Mouse (Mus musculus): ENCODE results near the gene Arhgef10l. TPM values are rescaled to one million over a fixed set of nuclear protein-coding genes. Genes with fewer than 3 reads are reported as not detected.
A peak's percentile ranks its signal among the peaks of the same experiment; 100 is the strongest.

The Arhgef10l gene
- total RNA-seq, 1 experiment from 2014 or later = 5.4 TPM

- peak; percentile 88 to 90 for ATAC-seq (replicated peaks in 1 of 2; ENCODE audit: insufficient read depth in 1 of 2, low FRiP score in 2 of 2, low TSS enrichment in 1 of 2, low read depth in 1 of 2, poor library complexity in 2 of 2, severe bottlenecking in 2 of 2)
Observed at GRCm38 (mm10) chr4:140674345-140674926, 8.6 kb upstream of the Arhgef10l start.

GRCm38 (mm10) chr4:140673527-140674264 is 7.9 kb upstream of the Arhgef10l start:
- ATAC-seq (replicated peaks in 1 of 2; ENCODE audit: insufficient read depth in 1 of 2, low FRiP score in 2 of 2, low TSS enrichment in 1 of 2, low read depth in 1 of 2, poor library complexity in 2 of 2, severe bottlenecking in 2 of 2) = no peak

DNA sequence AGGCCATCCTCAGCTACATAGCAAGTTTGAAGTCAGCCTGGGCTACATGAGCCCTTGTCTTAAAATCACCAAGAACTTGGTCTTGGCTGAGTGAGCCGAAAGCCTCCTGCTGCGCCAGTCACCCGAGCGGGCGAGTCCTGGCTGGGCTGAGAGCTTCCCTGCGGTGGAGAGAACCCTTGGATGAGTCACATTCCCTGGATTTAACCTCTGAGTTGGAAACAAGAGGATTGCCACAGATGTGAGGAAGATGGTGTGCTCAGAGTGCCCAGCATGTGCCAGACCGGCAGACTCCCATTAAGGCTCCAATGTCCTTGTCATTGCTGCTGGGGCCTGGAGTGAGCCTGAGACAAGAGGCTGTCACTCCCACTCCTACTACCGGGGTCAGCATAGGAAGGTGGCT is 2.0 kb upstream of the Arhgef10l start:
- no peak for ATAC-seq (replicated peaks in 1 of 2; ENCODE audit: insufficient read depth in 1 of 2, low FRiP score in 2 of 2, low TSS enrichment in 1 of 2, low read depth in 1 of 2, poor library complexity in 2 of 2, severe bottlenecking in 2 of 2)

- no peak for ATAC-seq (replicated peaks in 1 of 2; ENCODE audit: insufficient read depth in 1 of 2, low FRiP score in 2 of 2, low TSS enrichment in 1 of 2, low read depth in 1 of 2, poor library complexity in 2 of 2, severe bottlenecking in 2 of 2)
Observed at GRCm38 (mm10) chr4:140665053-140665452, 759 bp downstream of the Arhgef10l start.

- no peak for ATAC-seq (replicated peaks in 1 of 2; ENCODE audit: insufficient read depth in 1 of 2, low FRiP score in 2 of 2, low TSS enrichment in 1 of 2, low read depth in 1 of 2, poor library complexity in 2 of 2, severe bottlenecking in 2 of 2)
Observed at GRCm38 (mm10) chr4:140662882-140663585, 2.8 kb downstream of the Arhgef10l start.

GRCm38 (mm10) chr4:140662453-140662852 is 3.4 kb downstream of the Arhgef10l start:
- no peak; a peak in 1 of 4 replicates for ATAC-seq (replicated peaks in 1 of 2; ENCODE audit: insufficient read depth in 1 of 2, low FRiP score in 2 of 2, low TSS enrichment in 1 of 2, low read depth in 1 of 2, poor library complexity in 2 of 2, severe bottlenecking in 2 of 2)

GRCm38 (mm10) chr4:140661406-140662022 is 4.3 kb downstream of the Arhgef10l start:
- 0 out of 4 replicates have a peak, but pooled peaks have one; percentile 4 to 18 for ATAC-seq (replicated peaks in 1 of 2; ENCODE audit: insufficient read depth in 1 of 2, low FRiP score in 2 of 2, low TSS enrichment in 1 of 2, low read depth in 1 of 2, poor library complexity in 2 of 2, severe bottlenecking in 2 of 2)

DNA sequence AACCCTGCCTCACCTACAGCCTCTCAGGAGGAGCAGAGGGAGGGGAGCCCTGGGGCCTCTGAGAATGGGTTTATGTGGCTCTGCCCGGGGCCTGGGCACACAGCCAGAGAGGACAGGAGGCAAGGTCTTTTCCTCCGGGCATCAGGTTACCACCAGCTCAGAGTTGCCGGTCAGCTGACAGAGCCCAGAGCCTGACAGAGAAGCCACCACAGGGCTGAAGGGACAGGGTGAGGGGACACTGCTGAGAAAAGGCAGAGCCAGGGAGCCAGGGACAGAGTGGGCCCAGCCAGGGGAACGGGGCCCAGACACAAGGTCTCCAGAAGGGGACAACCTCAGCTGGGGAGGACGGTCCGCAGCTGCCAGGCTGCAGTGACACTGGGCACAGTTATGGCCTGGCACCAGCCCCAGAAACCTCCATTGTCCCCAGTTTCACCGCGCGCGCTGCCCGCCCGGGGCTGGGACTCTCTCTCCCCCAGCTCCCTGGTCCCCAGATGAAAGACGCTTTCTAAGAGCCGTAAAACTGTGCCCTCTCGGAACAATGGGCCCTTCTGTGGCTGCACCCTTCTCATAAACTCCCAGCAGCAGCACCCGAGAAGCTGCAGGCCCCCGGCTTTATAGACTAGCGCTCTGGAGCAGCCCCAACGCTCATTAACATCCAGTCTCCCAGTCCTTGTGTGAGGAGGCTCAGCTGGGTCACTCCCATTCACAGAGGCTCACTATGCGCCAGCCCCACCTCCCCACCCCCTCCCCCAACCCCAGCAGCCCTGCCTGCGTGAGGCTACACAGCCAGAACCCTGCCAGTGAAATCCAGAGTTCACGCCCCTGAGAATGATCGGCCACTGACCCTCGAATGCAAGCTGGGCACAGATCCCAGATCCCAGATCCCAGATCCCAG is 7.9 kb downstream of the Arhgef10l start:
- 0 out of 4 replicates have a peak, but pooled peaks of 1 of the 2 experiments have one; percentile 15 for ATAC-seq (replicated peaks in 1 of 2; ENCODE audit: insufficient read depth in 1 of 2, low FRiP score in 2 of 2, low TSS enrichment in 1 of 2, low read depth in 1 of 2, poor library complexity in 2 of 2, severe bottlenecking in 2 of 2)

DNA sequence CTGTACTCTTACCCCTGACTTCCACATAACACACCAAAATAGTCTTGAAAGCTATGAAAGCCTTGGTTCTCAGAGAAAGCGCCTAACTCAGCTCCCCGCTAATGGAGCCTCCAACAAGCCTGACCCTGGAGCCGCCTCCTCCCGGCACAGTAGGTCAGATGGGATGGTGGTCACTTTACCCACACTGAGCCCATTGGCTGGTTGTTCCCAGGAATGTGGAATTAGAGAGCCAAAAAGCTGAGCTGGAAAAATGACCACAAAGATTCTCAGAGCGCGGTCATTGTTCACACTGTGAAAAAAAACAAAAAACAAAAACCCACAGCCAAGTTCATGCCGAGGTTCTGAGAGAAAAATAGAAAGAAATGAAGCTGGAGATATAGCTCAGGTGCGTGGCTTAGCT is 9.3 kb downstream of the Arhgef10l start:
- no peak for ATAC-seq (replicated peaks in 1 of 2; ENCODE audit: insufficient read depth in 1 of 2, low FRiP score in 2 of 2, low TSS enrichment in 1 of 2, low read depth in 1 of 2, poor library complexity in 2 of 2, severe bottlenecking in 2 of 2)

DNA sequence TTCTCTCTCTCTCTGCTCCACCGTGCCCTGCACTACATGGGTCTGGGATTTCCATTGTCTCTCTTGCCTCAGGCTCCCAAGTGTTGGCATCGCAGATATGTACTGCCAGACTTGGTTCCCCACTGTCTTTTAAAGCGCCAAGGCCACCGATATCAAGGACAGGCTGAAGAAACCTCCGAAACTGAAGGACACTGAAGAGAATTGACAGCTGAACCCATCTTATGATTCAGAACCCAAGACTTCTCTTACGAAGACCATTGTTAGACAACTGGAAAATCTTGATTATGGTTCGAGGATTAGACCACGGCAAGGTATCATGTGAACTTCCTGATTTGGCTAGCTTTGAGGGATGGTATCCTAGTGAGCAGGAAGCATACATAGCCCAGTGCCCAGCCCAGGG is 11.0 kb downstream of the Arhgef10l start:
- ATAC-seq (replicated peaks in 1 of 2; ENCODE audit: insufficient read depth in 1 of 2, low FRiP score in 2 of 2, low TSS enrichment in 1 of 2, low read depth in 1 of 2, poor library complexity in 2 of 2, severe bottlenecking in 2 of 2) = no peak

DNA sequence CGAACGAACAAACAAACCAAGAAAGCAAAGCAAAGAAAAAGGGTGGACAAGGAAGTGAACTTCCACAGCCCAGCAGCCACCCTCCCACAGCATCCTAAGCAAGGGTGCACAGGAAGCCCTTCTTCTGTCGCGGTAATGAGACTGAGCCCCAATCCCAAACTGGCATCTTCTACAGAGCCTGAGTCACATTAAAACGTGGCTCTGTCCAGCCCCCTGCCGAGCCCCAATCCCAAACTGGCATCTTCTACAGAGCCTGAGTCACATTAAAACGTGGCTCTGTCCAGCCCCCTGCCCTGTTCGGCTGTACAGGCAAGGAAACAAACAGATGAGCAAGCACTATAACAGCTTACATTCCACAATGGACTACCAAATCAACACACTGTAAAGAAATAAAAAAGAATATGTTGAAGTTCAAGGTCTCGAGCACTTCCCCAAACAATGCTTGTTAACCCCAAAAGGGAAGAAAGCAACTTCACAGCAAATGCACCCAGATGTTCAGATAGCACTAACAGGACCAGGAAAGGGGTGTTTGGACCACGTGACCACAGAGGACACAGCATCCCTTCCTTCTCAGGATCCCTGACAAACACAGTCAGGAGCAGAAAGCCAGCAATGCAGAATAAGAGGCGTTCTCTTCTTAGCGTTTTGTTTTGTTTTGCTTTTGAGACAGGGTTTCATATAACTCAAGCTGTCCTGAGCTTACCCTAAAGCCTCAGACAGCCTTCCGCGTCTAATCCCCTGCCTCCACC is 11.8 kb downstream of the Arhgef10l start:
- ATAC-seq (replicated peaks in 1 of 2; ENCODE audit: insufficient read depth in 1 of 2, low FRiP score in 2 of 2, low TSS enrichment in 1 of 2, low read depth in 1 of 2, poor library complexity in 2 of 2, severe bottlenecking in 2 of 2) = peak in 1 of 2 experiments; percentile 38; a peak in 2 of 4 replicates

DNA sequence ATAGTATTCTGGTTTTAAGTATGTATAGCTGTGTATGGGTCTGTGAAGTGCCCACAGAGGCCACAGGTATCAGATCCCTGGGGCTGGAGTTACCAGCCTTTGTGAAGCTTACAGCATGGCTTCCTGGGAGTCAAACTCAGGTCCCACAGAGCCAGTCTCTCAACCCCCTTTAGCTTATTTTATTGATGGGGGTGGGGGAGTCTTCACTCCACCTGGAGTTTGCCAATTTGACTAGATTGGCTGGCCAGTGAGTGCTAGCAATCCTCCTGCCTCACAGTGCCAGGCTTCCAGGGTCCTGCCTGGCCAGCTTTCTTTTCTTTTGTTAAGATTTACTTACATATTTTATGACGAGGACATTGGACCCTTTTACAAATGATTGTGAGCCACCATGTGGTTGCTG is 16.1 kb downstream of the Arhgef10l start:
- ATAC-seq (replicated peaks in 1 of 2; ENCODE audit: insufficient read depth in 1 of 2, low FRiP score in 2 of 2, low TSS enrichment in 1 of 2, low read depth in 1 of 2, poor library complexity in 2 of 2, severe bottlenecking in 2 of 2) = no peak

DNA sequence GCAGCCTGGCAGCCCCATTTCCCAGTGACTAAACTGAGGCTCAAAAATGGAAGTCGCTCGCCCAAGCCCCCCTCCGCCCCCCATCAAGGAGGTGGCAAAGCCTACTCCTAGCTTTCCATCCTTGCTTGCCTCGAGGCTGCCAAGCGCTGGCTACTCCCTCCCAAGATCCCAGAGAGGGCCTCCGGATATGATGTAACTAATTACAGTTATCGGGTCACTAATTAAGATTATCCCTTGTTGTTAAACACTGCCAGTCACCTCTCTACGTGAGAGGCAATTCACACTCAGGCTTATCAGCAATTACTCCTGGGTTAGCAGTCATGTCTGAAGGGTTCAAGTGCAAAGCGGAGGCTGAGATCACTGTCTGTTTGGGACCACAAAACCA is 16.6 kb downstream of the Arhgef10l start:
- no peak for ATAC-seq (replicated peaks in 1 of 2; ENCODE audit: insufficient read depth in 1 of 2, low FRiP score in 2 of 2, low TSS enrichment in 1 of 2, low read depth in 1 of 2, poor library complexity in 2 of 2, severe bottlenecking in 2 of 2)

DNA sequence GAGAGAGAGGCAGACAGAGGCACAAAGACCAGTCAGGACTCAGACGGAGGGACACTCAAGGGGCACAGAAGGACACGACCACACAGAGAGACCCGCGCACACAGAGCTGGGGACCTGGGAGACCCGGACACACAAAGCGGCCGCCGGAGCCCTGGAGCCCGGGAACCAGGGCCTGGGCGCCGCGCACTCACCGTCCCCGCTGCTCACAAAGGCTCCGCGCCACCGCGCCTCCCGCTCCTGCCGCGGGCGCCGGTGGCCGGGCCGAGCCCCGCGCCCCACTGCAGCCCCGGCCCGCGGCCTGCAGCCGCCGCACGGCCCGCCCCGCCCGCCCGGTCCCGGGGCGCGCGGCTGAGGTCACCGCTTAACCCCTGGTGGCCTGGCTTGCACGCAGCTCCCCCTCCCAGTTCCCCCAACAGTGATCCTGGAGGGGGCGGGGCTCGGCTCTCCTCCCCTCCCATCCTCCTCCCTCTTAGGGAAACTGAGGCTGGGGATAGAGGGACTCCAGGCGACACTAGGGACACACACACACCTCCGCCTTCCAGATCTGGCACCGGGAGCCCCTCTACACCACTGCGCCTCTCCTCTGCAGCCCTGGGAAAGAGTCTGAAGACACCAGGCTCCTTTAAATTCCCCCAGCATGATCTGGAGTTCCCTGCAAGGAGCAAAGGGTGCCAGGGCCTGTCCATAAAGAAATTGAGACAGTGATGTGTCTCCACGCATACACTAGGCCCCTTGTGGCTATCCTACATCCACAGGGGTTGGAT is 17.2 kb downstream of the Arhgef10l start:
- no peak for ATAC-seq (replicated peaks in 1 of 2; ENCODE audit: insufficient read depth in 1 of 2, low FRiP score in 2 of 2, low TSS enrichment in 1 of 2, low read depth in 1 of 2, poor library complexity in 2 of 2, severe bottlenecking in 2 of 2)

DNA sequence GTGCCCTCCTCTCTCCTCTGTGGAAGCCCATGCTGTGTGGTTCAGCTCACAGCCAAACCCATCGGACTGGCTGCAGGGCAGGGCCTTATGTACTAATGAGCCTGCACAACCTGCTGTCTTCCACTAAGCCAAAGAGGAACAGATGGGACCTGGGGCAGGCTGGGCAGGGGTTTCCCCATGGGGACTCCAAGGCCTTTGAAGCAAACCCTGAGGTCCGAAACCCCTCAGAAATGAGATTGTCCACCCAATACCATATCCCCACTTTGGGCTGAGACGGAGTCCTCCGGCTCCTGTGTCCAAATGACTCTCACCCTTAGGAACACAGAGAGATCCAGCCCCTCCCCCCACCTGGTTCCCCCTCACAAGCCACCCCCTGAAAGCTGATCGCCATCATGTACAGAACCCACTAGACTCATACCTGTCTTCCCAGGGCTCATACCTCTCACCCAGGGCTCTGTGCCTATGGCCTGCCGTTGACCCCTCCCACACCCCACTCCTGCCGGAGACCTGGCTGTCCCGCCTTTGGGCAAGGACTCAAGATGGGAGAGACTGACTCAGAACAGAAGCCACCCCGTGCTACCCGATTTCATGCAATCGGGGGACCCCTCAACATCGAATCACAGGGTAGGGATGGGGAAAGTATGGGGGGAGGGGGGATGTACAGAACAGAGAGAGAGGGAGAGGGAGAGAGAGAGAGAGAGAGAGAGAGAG is 17.9 kb downstream of the Arhgef10l start:
- peak; percentile 46 to 49; a peak in 2 of 4 replicates for ATAC-seq (replicated peaks in 1 of 2; ENCODE audit: insufficient read depth in 1 of 2, low FRiP score in 2 of 2, low TSS enrichment in 1 of 2, low read depth in 1 of 2, poor library complexity in 2 of 2, severe bottlenecking in 2 of 2)
